Mouse (Mus musculus) cerebellum, adult 9-10 months (tissue): ENCODE data around the gene 4931422A03Rik.
"Not testable (repeated sequence)": the region's sequence is repeated elsewhere in the genome, so short reads cannot be mapped to it uniquely, and the experiment has no call there.

Source experiments
- DNase-seq: peaks from one replicate; pipeline ENCODE4 v3.0.0; 2022

Gene 4931422A03Rik

DNA sequence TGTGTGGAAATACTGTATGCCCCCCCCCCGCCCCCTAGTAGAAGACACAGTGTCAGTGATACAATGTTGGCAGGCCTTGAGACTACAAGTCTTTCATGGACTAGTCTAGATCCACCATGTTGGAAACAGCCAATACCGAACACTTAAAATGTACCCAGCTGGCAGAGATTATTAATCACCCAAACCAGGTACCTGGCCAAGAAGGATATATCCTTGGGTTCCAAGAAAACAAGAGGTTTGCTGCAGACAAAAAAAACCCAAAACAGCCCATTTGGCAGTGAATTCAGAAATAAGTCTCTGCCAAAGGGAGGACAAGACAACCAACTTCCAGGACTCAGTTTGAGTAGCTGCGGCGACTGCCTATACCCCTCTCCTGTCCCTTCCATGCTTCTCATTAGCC lies 3.5 kb downstream of the 4931422A03Rik start:
- no peak for DNase-seq

DNA sequence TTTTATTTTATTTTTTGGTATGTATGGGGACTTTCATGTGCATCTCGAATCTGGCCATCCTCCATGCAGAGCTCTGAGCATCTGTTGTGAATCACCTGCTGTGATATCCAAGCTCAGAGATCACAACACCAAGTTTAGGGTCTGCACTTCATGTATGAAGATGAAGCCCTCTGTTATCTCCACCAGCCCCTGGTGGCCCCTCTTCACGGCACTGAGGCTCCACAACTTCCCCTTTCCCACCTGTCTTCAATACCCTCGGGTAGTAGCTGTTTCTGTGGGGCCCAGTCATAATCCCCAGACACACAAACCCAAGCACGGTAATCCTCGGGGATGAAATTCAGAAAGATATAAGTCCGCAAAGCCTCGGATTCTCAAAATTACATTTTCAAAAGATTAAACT lies 5.1 kb downstream of the 4931422A03Rik start:
- no peak for DNase-seq

- DNase-seq, result not testable (repeated sequence)
Observed at GRCm38 (mm10) chr2:104008853-104009252, 19.3 kb downstream of the 4931422A03Rik start.

GRCm38 (mm10) chr2:104007793-104008519 lies 20.2 kb downstream of the 4931422A03Rik start:
- no peak for DNase-seq

GRCm38 (mm10) chr2:104002711-104003413 lies 25.3 kb downstream of the 4931422A03Rik start:
- peak; percentile 28 for DNase-seq

- DNase-seq, result no peak
Observed at GRCm38 (mm10) chr2:104001861-104002260, 26.3 kb downstream of the 4931422A03Rik start.

DNA sequence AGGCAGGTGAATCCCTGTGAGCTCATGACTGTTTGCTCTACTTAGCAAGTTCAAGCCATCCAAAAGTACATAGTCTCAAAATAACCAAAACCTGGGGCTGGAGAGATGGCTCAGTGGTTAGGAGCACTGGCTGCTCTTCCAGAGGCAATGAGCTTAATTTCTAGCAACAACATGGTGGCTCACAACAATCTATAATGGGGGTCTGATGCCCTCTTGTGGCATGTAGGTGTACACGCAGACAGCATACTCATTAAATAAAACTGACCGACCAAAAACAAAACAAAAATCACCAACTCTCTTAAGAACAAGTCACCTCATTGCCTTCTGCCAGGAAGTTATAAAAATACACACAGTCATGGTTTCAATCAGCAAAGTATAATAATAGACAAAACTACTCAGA lies 27.1 kb downstream of the 4931422A03Rik start:
- DNase-seq, result no peak

DNA sequence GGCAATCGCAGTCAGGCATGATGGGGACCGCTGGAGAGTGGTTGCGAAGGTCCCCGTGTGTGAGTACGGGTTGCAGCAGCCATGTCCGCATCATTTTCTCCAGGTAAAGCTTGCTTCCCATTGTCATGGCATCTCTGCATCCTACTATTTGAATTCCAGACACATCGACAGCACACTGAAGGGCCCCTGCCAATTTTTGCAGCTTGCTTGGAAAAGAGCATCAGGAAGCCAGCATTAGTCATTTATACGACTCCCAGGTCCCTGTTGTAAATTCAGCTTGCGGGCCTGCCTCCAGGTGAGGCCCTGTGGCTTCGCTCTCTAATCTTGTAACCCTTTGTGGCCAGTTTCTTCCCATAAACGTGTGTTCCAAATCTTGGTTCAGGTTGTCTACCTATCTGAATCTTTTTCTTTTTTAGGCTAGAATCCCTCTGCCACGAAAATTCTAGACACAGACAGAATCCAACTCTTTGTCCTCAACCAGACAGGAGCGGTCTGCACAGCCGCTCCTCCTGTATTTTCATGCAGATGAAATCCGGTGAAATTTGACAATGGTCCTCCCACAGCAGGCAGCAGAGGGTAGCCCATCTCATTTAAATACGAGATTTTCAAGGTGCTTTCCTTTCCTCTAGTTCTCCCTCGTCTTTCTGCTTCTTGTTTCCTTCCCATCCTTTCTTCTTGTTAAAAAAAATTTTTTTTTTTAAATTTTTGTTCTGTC lies 35.4 kb downstream of the 4931422A03Rik start:
- no peak for DNase-seq

DNA sequence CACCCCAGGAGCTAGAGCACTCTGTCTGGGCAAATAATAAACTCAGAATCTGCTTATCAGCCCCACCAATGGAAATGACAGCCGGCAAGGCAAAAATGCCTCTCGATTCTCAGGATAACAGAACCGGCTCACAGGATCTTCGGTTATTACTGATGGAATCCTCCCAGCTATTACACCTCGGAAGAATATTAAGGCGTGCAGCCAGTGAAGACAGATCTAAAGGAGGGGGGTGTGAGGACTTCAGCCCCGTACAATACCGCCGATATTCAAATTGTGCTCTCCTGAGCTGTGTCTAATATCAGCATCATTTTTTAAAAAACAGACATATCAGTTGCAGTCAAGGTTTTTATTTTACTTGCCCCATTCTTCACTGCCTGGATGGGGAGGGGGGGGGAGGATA lies 36.0 kb downstream of the 4931422A03Rik start:
- no peak for DNase-seq

- DNase-seq, result no peak
Observed at GRCm38 (mm10) chr2:103991303-103991702, 36.9 kb downstream of the 4931422A03Rik start.

DNA sequence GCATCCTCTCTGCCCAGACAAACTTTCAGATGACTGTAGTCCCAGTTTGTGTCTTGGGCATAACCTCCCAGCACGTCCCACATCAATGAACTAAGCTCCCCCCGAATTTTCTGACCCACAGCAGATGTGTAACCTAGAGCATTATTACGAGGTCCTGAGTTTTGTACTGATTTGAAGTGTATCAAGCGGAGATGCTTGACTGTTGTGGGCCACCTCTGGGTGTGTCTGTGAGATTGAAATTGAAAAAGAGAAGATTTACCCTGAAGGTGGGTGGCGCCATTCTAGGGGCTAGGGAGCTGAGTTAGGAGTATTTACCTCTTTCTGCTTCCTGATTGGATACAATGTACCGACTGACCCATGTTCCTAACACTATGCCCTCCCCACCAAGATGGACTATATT lies 38.4 kb downstream of the 4931422A03Rik start:
- DNase-seq, result no peak

GRCm38 (mm10) chr2:103987595-103987994 lies 40.6 kb downstream of the 4931422A03Rik start:
- not testable (repeated sequence) for DNase-seq

DNA sequence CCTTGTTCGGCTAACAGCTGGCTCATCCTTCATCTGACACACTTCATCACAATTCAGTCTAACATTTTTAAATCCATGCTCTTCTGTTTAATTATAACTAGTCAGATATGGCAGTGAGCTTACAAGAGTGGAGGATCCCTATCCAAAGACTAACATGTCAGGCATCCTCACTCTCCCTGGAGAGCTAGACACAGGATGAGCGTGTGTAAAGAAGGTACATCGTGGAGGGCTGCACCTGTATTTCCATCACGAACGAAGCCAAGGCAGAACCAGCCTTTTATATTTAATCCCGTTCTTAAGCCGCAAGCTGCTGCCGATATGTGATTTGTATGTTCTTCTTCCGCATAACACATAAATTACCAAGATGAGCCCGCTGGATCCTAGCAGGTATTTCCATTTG lies 45.0 kb downstream of the 4931422A03Rik start:
- DNase-seq, result no peak

DNA sequence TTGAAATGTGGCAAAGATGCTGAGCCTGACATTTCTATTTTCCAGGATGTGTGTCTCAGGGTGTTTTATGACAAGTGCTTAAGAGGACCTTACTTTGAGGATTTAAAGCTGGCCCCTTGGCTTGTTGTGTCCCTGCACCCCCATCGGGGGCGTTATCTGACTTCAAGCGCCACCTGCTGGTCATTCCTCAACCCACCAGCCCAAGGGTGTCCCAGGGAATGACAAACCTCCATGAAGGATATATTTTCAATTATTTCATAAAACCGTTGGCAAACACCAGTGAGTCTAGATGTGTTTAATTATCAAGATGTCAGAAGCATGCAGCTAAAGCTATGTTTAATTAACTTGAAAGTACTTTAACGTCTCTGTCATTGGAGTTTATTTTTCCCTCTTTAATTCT lies 45.9 kb downstream of the 4931422A03Rik start:
- DNase-seq, result peak; percentile 47

GRCm38 (mm10) chr2:103977716-103978115 lies 50.4 kb downstream of the 4931422A03Rik start:
- no peak for DNase-seq

DNA sequence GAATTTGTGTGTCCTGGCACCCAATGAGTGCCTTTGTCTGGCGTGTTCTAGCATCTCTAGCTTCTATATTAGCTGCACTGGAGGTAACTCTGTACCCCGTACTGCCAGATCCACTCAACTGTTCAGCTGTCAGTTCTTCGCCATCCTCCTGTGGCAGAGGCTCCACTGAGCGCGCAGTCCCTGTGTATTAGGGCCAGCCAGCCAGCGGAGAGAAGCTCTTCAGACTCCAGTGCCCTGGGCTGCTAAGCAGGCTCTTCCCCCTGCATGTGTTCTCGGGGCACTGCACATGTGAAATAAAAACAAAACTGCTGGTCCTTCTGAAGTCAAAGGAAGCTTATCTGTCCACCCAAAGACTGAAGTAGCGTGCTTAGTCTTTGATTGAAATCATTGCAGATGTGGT lies 50.9 kb downstream of the 4931422A03Rik start:
- no peak for DNase-seq

DNA sequence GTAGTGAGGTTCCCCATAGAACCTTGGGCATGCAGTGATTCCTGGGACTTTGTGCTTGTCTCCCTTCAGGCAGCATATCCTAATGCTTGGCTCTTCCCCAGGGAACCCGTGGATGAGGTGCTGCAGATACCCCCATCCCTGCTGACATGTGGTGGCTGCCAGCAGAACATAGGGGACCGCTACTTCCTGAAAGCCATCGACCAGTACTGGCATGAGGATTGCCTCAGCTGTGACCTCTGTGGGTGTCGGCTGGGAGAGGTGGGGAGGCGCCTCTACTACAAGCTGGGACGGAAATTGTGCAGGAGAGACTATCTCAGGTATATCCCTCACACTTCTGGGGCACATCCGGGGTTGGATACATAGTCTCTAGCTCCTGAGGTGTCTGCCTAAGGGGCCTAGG lies 52.3 kb downstream of the 4931422A03Rik start:
- DNase-seq, result no peak

- DNase-seq, result no peak
Observed at GRCm38 (mm10) chr2:103971838-103972237, 56.3 kb downstream of the 4931422A03Rik start.

- DNase-seq, result no peak
Observed at GRCm38 (mm10) chr2:103970791-103971649, 57.1 kb downstream of the 4931422A03Rik start.

- peak; percentile 15 for DNase-seq
Observed at GRCm38 (mm10) chr2:103970041-103970790, 57.9 kb downstream of the 4931422A03Rik start.

DNA sequence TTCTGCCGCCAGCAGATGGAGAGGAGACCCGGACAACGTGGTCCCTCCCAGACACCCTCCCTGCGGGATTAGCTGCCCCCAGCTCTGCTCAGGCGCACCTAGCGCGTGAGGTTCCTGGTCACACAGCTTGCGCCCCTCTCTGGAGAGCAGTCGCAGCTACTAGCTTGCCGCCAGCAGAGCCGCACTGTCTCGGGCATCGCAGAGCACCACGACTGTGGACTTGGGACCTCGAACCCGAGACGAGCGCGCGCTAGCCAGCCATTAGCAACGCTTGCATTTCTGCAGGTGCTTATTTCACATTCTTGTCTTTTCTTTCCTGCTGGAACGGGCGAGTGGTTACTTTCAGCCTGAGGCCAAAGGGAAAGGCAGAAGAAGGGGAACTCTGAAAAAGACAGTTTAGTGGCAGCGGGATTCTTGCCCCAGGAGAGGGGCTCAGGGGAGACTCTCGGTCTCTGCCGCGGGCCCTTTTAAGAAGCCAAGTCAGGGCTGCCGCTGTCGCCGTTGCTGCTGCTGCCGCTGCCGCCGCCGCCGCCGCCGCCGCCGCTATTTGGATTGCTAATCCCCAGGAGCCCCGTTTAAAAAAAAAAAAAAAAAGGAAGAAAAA lies 58.6 kb downstream of the 4931422A03Rik start:
- peak; percentile 22 for DNase-seq
